Mouse (Mus musculus): ENCODE measurements around the gene Rsph14.

DNA sequence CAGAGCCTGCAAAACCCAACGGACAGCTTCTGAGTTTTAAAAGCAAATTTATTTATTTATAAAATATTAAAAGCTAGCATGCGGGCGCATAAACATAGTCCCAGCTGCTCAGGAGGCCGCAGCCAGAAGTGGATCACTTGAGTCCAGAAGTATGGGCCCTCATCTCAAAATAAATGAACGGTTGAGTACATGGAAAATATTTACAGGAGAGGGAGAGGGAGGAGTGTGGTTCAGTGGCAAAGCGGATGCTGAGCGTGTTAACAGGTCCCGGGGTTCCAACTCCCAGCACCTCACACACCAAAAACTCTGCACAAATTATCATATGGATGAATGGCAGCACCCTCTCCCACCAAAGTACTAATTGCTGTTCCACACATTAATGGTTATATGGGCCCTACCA lies 25.9 kb upstream of the Rsph14 start:
- TF ChIP-seq MAFK (IDR thresholded peaks at IDR 0.05; ENCODE audit: insufficient read depth, low read depth, low read length) (no peak), HCFC1 (IDR thresholded peaks at IDR 0.05; ENCODE audit: borderline replicate concordance, insufficient read depth, low read length) (no peak), ZC3H11A (IDR thresholded peaks at IDR 0.05; ENCODE audit: borderline replicate concordance, low read depth, low read length) (no peak)
